Mouse (Mus musculus) T-helper 17 cell (primary cell): ENCODE measurements around the gene Arid3b.

Experiments
- in situ Hi-C, 2 experiments: fragments of 300-600 bp; cut with MboI, MseI; formaldehyde crosslinking; loops; 1 replicate in 1 of 2; 2 replicates in 1 of 2; pipeline ENCODE4 v1.15.1; 2025; ENCODE audit warnings: high pct_unique_total_duplicates in 2 of 2

The Arid3b gene

GRCm38 (mm10) chr9:57831267-57832082, 5.1 kb downstream of the Arid3b start:
- in situ Hi-C loops = no loop called here

- in situ Hi-C loops = no loop called here
Measured at GRCm38 (mm10) chr9:57829812-57830557, 6.6 kb downstream of the Arid3b start.

GRCm38 (mm10) chr9:57823397-57823796, 13.2 kb downstream of the Arid3b start:
- in situ Hi-C loops = no loop called here

GRCm38 (mm10) chr9:57822812-57823211, 13.8 kb downstream of the Arid3b start:
- in situ Hi-C loops = no loop called here

- in situ Hi-C loops = no loop called here
Measured at GRCm38 (mm10) chr9:57820186-57821080, 16.2 kb downstream of the Arid3b start.

GRCm38 (mm10) chr9:57817220-57817667, 19.3 kb downstream of the Arid3b start:
- in situ Hi-C loops = no loop called here

GRCm38 (mm10) chr9:57814866-57815265, 21.7 kb downstream of the Arid3b start:
- in situ Hi-C loops = no loop called here

GRCm38 (mm10) chr9:57814014-57814413, 22.6 kb downstream of the Arid3b start:
- in situ Hi-C loops = no loop called here

- in situ Hi-C loops = no loop called here
Measured at GRCm38 (mm10) chr9:57811793-57812733, 24.5 kb downstream of the Arid3b start.

GRCm38 (mm10) chr9:57810691-57811090, 25.9 kb downstream of the Arid3b start:
- in situ Hi-C loops = no loop called here

GRCm38 (mm10) chr9:57808771-57809310, 27.8 kb downstream of the Arid3b start:
- in situ Hi-C loops = no loop called here

GRCm38 (mm10) chr9:57807174-57807651, 29.4 kb downstream of the Arid3b start:
- in situ Hi-C loops = no loop called here

GRCm38 (mm10) chr9:57806066-57806481, 30.5 kb downstream of the Arid3b start:
- in situ Hi-C loops = no loop called here

GRCm38 (mm10) chr9:57805087-57805737, 31.4 kb downstream of the Arid3b start:
- in situ Hi-C loops = no loop called here

GRCm38 (mm10) chr9:57803839-57804238, 32.8 kb downstream of the Arid3b start:
- in situ Hi-C loops = no loop called here

- in situ Hi-C loops = no loop called here
Measured at GRCm38 (mm10) chr9:57803047-57803446, 33.5 kb downstream of the Arid3b start.

- in situ Hi-C loops = no loop called here
Measured at GRCm38 (mm10) chr9:57800325-57800975, 36.1 kb downstream of the Arid3b start.

GRCm38 (mm10) chr9:57798725-57799253, 37.8 kb downstream of the Arid3b start:
- in situ Hi-C loops = no loop called here

GRCm38 (mm10) chr9:57797456-57797855, 39.1 kb downstream of the Arid3b start:
- in situ Hi-C loops = no loop called here
